Mouse (Mus musculus): ENCODE results near the gene Gucy1b1.
A peak's percentile ranks its signal among the peaks of the same experiment; 100 is the strongest.

The Gucy1b1 gene

GRCm38 (mm10) chr3:82030008-82030748 lies 44.3 kb downstream of the Gucy1b1 start:
- DNase-seq (ENCODE audit: low spot score): no peak

DNA sequence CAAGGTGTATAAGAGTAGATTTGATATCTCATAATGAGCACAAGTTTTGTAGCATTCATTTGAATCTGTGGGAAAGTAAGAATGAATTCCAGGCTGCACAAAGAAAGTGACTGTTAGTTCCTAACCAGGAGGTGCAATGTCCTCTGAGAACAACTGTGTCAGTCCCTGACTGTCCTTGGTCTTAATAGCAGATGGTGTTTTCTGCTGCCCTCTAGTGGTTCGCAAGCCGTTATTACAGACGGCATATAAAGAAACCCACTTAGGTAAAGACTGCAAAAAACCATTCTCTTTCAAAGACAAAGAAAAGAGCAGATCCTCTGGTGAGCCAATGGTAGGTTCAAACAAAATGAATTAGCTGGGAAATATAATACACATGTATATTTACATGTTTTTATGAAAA lies 45.3 kb downstream of the Gucy1b1 start:
- no peak for DNase-seq (ENCODE audit: low spot score)

DNA sequence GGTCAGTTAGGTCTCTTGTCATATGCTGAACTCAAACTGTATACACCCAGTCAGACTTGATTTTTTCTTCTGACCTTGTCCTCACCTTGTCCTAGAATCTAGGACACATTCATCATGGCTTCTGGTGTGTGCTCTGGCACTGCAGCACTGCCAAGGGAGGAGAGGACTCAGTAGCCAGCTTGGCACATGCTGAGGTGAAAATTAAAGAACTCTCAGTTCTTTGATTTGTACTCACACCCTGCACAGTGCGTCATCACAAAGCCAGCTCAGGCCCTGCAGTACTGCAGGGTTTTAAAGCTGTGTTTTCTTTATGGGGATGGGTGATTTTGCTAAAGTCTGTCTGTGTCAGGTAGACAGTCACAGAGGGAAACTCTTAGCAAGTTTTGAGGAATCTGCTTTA lies 47.2 kb downstream of the Gucy1b1 start:
- DNase-seq (ENCODE audit: low spot score): no peak

GRCm38 (mm10) chr3:82023065-82023464 lies 51.4 kb downstream of the Gucy1b1 start:
- DNase-seq (ENCODE audit: low spot score): no peak

- DNase-seq (ENCODE audit: low spot score): no peak
Observed at GRCm38 (mm10) chr3:82022421-82022920, 52.0 kb downstream of the Gucy1b1 start.

DNA sequence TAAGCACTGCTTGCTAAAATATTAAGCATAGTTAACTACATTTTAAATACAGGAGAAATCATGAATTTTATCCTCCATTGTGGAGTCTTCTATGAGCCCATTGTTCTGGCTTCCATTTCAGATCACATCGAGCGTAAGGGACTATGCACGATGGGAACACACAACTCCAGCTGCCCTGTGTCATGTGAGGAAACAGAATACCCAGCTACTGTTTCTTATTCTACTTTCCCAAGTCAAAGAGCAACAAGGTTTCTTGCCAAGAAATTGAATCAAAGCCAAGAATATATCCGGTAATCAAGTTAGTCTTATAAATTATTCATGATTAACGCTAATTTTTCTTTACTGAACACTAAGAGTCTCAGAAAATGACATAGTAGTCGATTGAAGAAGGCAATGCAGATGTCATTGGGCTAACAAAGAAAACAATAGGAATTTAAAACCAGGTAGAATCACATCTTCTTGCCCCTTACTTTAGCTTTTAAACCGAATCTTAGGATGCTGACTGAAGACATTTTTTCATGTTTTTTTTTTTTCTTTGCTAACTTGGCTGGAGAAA lies 60.3 kb downstream of the Gucy1b1 start:
- no peak for DNase-seq (ENCODE audit: low spot score)

- DNase-seq (ENCODE audit: low spot score): no peak
Observed at GRCm38 (mm10) chr3:82007002-82007401, 67.5 kb downstream of the Gucy1b1 start.

- DNase-seq (ENCODE audit: low spot score): peak; percentile 21
Observed at GRCm38 (mm10) chr3:81995988-81996387, 78.5 kb downstream of the Gucy1b1 start.

- no peak for DNase-seq (ENCODE audit: low spot score)
Observed at GRCm38 (mm10) chr3:81995371-81995770, 79.1 kb downstream of the Gucy1b1 start.

GRCm38 (mm10) chr3:81990531-81990930 lies 84.0 kb downstream of the Gucy1b1 start:
- DNase-seq (ENCODE audit: low spot score): no peak

- no peak for DNase-seq (ENCODE audit: low spot score)
Observed at GRCm38 (mm10) chr3:81989692-81990141, 84.8 kb downstream of the Gucy1b1 start.

DNA sequence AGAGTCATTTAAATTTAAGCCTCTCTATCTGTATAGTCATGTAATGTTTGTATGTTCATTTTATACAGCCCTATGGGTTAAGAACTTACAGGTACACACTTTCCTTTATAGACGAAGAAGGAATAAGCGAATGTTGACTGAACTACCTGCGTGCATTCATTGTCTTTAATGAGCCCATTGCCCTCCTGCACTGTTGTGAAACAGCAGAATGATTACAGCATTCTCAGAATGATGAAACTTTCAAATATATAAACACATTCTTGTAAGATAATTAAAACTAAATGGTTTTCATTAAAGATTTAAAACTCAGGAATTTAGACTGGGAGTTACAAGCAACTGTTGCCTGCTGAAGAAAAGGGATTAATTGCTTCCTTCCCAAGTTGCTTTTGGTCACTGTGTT lies 86.9 kb downstream of the Gucy1b1 start:
- DNase-seq (ENCODE audit: low spot score): no peak

- no peak for DNase-seq (ENCODE audit: low spot score)
Observed at GRCm38 (mm10) chr3:81986103-81986502, 88.4 kb downstream of the Gucy1b1 start.

DNA sequence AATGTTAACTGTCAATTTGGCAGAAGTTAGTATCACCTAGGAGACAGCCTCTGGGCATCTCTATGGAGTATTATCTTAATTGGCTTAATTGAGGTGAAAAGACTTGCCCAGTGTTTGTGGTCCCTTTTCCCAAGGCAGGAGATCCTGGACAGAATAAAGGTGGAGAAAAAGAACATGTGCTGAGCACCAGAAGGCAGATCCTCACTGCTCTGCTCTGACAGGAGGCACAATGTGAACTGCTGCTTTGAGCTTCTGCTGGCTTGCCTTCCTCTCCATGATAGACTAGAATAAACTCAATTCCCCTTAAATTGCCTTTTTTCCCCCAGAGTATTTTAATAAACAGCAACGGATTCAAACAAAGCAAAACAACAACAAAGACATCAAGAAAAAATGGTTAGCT lies 89.4 kb downstream of the Gucy1b1 start:
- DNase-seq (ENCODE audit: low spot score): no peak

DNA sequence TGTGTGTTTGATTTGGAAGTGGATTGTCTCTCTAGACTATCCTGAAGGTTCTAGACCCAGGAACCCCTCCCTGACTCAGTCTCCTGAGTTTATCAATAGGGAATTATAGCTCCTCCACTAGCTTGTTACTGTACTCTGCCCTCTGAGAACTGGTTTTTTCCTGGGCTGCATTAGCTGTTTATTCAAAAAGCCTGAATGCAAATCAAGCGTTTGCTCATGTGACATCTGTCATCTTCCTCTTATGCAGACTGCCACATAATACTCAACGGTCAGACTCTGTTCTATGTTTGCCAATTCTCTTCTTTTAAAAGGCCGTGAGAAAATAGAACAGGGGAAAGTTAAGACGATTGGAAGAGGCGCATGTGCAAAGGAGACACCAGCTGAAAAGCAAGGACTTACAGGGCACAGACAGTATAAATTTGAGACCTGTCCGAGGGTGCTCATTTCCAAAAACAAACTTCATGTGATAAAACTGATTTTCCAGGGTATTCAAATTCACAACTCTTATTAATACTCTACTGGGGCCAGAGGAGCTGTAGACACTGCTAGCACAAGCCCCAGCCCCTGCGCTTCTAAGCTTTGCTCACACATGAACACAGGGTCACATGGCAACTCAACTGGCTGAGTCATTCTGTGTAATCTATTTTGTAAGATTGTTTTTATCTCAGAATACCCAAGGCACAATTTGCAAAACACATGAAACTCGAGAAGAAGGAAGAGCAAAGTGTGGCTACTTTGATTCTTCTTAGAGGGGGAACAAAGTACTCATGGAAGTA lies 91.2 kb downstream of the Gucy1b1 start:
- DNase-seq (ENCODE audit: low spot score): peak; percentile 8
